Mouse (Mus musculus): ENCODE results near the gene Alkbh5.
"Not testable (repeated sequence)": the region's sequence is repeated elsewhere in the genome, so short reads cannot be mapped to it uniquely, and the experiment has no call there.

The Alkbh5 gene

DNA sequence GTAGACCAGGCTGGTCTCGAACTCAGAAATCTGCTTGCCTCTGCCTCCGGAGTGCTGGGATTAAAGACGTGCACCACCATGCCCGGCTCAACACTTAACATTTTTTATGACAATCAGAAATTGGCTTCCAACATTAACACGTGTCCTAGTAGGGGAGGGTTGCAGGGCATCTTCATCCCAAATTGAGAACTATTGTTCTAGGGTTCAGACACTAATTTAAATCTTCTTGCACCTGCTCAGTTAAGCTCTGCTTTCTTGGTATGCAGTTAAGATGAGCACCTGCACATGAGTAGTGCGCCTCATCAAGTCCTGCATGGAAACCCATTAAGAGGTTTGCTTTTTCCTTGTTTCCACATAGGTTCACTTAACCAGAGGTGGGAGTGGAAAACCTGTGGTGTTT, 5.7 kb downstream of the Alkbh5 start:
- DNase-seq (ENCODE audit: low spot score in 2 of 2): no peak

DNA sequence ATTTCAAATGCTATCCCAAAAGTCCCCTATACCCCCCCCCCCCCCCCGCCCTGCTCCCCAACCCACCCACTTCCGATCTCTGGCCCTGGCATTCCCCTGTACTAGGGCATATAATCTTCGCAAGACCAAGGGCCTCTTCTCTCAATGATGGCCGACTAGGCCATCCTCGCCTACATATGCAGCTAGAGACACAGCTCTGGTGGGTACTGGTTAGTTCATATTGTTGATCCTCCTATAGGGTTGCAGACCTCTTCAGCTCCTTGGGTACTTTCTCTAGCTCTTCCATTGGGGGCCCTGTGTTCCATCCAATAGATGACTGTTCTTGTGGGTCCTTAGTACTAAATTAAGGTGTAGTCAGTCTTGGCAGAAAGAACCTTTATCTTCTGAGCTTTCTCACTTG, 7.0 kb downstream of the Alkbh5 start:
- not testable (repeated sequence) for DNase-seq (ENCODE audit: low spot score in 2 of 2)

DNA sequence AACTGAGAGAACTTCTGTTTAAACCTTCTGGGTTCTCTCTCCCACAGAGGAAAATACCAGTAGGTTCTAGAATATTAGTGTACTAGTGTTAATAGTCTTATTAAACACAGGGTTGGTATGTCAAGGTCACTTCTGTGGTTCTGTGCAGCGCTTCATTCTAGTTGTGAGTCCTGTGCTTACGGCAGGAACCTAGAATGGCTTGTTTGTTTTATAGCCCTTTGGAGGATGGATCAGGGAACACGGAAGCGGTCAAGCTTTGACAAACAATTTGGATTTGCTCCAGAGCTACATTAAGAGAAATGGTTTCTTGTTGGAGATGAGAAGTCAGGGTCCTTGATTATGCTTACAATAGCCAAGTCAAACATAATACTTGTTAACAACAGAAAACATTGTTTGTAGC, 9.3 kb downstream of the Alkbh5 start:
- DNase-seq (ENCODE audit: low spot score in 2 of 2): no peak

DNA sequence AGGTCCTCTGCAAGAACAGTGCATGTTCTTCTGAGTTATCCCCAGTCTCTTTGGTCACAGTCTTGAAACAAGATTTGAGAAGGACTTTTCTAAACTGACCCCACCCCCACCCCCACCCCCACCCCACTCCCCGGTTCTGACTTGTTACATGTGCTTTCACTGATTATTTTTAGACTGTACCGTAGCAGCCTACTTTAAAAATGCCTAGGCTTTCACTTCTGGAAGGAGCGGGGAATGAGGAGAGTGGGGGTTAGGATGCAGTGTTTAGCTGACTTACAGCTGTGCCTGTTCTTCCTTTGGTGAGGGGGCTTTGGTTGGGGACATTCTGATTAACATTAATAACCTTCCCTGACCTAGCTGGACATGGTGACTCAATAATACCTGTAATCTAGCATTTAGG, 11.9 kb downstream of the Alkbh5 start:
- no peak for DNase-seq (ENCODE audit: low spot score in 2 of 2)

DNA sequence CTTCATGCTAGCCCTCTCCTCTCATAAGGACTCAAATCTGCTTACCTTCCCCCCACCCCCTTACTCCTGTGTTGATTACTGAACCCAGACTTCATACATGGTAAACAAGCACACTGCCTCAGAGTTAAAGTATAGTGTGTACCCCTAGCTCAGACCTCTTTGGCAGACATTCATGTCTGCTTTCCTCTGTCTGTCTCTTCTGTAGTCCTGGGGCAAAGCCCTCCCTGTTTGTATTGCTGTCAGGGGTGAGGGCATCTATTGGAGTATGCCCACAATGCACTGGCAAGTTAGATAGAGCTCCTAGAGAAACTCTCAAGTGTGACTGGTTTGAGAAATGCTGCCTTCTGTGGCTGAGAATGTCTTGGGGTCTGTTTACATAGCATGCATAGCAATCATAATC, 16.9 kb downstream of the Alkbh5 start:
- DNase-seq (ENCODE audit: low spot score in 2 of 2): no peak

DNA sequence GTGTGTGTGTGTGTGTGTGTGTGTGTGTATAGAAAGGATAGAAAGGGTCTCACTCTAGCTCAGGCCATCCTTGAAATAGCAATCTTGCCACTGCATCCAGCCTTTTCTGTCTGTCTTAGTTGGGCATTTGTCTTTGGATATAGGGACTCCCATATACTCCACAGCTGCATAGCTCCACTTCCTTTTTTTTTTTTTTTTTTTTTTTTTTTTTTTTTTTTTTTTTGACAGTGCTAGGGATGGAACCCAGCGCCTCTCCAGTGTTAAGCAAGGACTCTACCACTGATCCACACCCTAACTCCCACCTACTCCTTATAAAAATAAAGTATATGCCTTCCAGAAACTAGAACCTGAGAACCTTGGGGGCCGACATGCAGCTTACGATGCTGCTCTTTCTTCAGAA, 21.5 kb downstream of the Alkbh5 start:
- DNase-seq (ENCODE audit: low spot score in 2 of 2): no peak

DNA sequence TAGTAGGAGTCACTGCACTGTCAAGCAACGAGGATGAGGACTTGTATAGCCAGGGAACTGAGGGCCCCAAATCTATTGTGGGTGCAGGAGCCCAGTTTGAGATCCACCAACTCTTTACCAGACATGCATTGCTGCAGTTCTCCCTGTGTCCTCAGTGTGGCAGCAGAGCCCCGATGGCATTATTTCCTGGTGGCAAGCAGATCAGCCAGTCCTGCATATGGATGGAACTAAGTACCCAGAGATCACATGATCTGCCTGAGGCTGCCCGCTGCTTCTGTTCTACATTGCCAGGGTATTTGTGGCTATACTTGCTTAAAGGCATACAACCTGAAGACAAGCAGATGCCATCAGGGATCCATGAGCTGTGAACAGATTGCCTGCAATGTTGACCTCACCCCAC, 23.2 kb downstream of the Alkbh5 start:
- DNase-seq (ENCODE audit: low spot score in 2 of 2): peak; percentile 56 to 80

DNA sequence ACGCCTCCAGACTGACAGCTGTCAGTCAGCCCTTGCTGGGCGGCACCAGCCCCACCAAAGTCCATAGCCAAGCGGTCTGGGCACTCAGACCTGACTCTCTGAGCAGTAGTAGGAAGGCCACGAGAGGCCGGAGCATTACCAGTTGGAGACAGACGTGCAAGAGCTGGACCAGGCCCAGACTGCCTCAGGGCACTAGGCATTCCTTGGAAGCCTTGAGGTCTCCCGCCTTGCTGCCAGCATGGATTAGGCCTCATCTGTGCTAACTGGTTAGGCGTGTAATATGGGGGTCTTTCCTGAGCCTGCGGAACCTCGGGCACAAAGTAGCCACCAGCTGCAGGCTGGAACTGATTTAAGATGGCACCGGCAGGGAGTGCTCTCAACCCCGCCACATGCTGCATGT, 37.8 kb downstream of the Alkbh5 start:
- not testable (repeated sequence) for DNase-seq (ENCODE audit: low spot score in 2 of 2)

Data from spleen, postnatal 4 days (tissue).